Mouse (Mus musculus): ENCODE data around the gene Pde7b. TPM values are rescaled to one million over a fixed set of nuclear protein-coding genes. Genes with fewer than 3 reads are reported as not detected.

Pde7b gene
- polyA plus RNA-seq, 1 experiment from 2014 or later, result 2.5 TPM

- Histone ChIP-seq H3K9ac (no peak overlapping the region), H3K4me2 (no peak overlapping the region), H3K9me3 (no peaks in the 10 kb centered on the region), H3K36me3 (replicated peaks) (no peaks in the 10 kb centered on the region), H3K27me3 (no peaks in the 10 kb centered on the region), H3K4me1 (peaks cover 9% of the 10 kb centered on the region), H3K4me3 (replicated peaks) (no peak overlapping the region), H3K27ac (0 out of 2 replicates have a peak overlapping the region, but pooled peaks have one; percentile 31)
- peak; percentile 55; the same call in 1 of the 2 replicates for ATAC-seq (ENCODE audit: low FRiP score)
- WGBS, result 83% methylated on average over 6 of the region's 6 CpGs
Observed at GRCm38 (mm10) chr10:20382807-20383419, 342.0 kb downstream of the Pde7b start.

GRCm38 (mm10) chr10:20381352-20381751, 343.5 kb downstream of the Pde7b start:
- H3K36me3 ChIP-seq (replicated peaks), result no peaks in the 10 kb centered on the region
- no peaks in the 10 kb centered on the region for H3K9me3 ChIP-seq
- H3K27me3 ChIP-seq, result no peaks in the 10 kb centered on the region
- no peak for ATAC-seq (ENCODE audit: low FRiP score)
- no peak overlapping the region for H3K27ac ChIP-seq
- no peak overlapping the region for H3K4me2 ChIP-seq
- 82% methylated on average over 3 of the region's 3 CpGs for WGBS
- no peak overlapping the region for H3K4me3 ChIP-seq (replicated peaks)
- peaks cover 9% of the 10 kb centered on the region for H3K4me1 ChIP-seq
- no peak overlapping the region for H3K9ac ChIP-seq

GRCm38 (mm10) chr10:20380798-20381197, 344.1 kb downstream of the Pde7b start:
- ATAC-seq (ENCODE audit: low FRiP score), result no peak
- no peaks in the 10 kb centered on the region for H3K9me3 ChIP-seq
- H3K27ac ChIP-seq, result no peak overlapping the region
- H3K4me1 ChIP-seq, result peaks cover 9% of the 10 kb centered on the region
- H3K9ac ChIP-seq, result no peak overlapping the region
- H3K27me3 ChIP-seq, result no peaks in the 10 kb centered on the region
- no peak overlapping the region for H3K4me2 ChIP-seq
- H3K36me3 ChIP-seq (replicated peaks), result no peaks in the 10 kb centered on the region
- 85% methylated on average over 3 of the region's 3 CpGs for WGBS
- no peak overlapping the region for H3K4me3 ChIP-seq (replicated peaks)

GRCm38 (mm10) chr10:20379071-20379735, 345.7 kb downstream of the Pde7b start:
- Histone ChIP-seq H3K4me2 (no peak overlapping the region), H3K4me3 (replicated peaks) (no peak overlapping the region), H3K4me1 (peaks cover 9% of the 10 kb centered on the region), H3K9me3 (no peaks in the 10 kb centered on the region), H3K27me3 (no peaks in the 10 kb centered on the region), H3K27ac (no peak overlapping the region), H3K9ac (no peak overlapping the region), H3K36me3 (replicated peaks) (no peaks in the 10 kb centered on the region)
- WGBS, result 78% methylated on average over 9 of the region's 9 CpGs
- no peak for ATAC-seq (ENCODE audit: low FRiP score)

GRCm38 (mm10) chr10:20377621-20378020, 347.3 kb downstream of the Pde7b start:
- Histone ChIP-seq H3K36me3 (replicated peaks) (no peaks in the 10 kb centered on the region), H3K4me1 (peaks cover 3% of the 10 kb centered on the region), H3K27ac (no peak overlapping the region), H3K9ac (no peak overlapping the region), H3K4me2 (no peak overlapping the region), H3K4me3 (replicated peaks) (no peak overlapping the region), H3K27me3 (no peaks in the 10 kb centered on the region), H3K9me3 (no peaks in the 10 kb centered on the region)
- no peak for ATAC-seq (ENCODE audit: low FRiP score)
- WGBS, result 95% methylated on average over 9 of the region's 9 CpGs

GRCm38 (mm10) chr10:20372046-20372445, 352.8 kb downstream of the Pde7b start:
- no peaks in the 10 kb centered on the region for H3K27me3 ChIP-seq
- WGBS, result 97% methylated on average over 5 of the region's 5 CpGs

GRCm38 (mm10) chr10:20362450-20363118, 362.3 kb downstream of the Pde7b start:
- Histone ChIP-seq H3K4me3 (replicated peaks) (no peak overlapping the region), H3K4me2 (no peak overlapping the region), H3K9me3 (no peaks in the 10 kb centered on the region), H3K36me3 (replicated peaks) (peaks cover 4% of the 10 kb centered on the region; the same call in 1 of the 2 replicates), H3K9ac (no peak overlapping the region), H3K27me3 (no peaks in the 10 kb centered on the region), H3K27ac (no peak overlapping the region), H3K4me1 (no peaks in the 10 kb centered on the region)
- no peak for ATAC-seq (ENCODE audit: low FRiP score)
- 73% methylated on average over 4 of the region's 4 CpGs for WGBS

More at GRCm38 (mm10) chr10:20372046-20372445, 352.8 kb downstream of the Pde7b start:
- Histone ChIP-seq H3K4me1 (no peaks in the 10 kb centered on the region), H3K9ac (no peak overlapping the region), H3K4me2 (no peak overlapping the region), H3K9me3 (no peaks in the 10 kb centered on the region), H3K27ac (no peak overlapping the region), H3K4me3 (replicated peaks) (no peak overlapping the region), H3K36me3 (replicated peaks) (no peaks in the 10 kb centered on the region)
- ATAC-seq (ENCODE audit: low FRiP score), result no peak

GRCm38 (mm10) chr10:20361542-20362449, 363.1 kb downstream of the Pde7b start:
- H3K9ac ChIP-seq, result no peak overlapping the region
- H3K27ac ChIP-seq, result no peak overlapping the region
- ATAC-seq (ENCODE audit: low FRiP score), result no peak
- H3K36me3 ChIP-seq (replicated peaks), result peaks cover 12% of the 10 kb centered on the region
- 65% methylated on average over 10 of the region's 10 CpGs for WGBS
- H3K27me3 ChIP-seq, result no peaks in the 10 kb centered on the region
- H3K4me1 ChIP-seq, result no peaks in the 10 kb centered on the region
- no peak overlapping the region for H3K4me3 ChIP-seq (replicated peaks)
- no peaks in the 10 kb centered on the region for H3K9me3 ChIP-seq
- no peak overlapping the region for H3K4me2 ChIP-seq

GRCm38 (mm10) chr10:20348894-20349293, 376.0 kb downstream of the Pde7b start:
- peak overlapping the region; percentile 69 for H3K4me2 ChIP-seq
- no peaks in the 10 kb centered on the region for H3K9me3 ChIP-seq
- peaks cover 15% of the 10 kb centered on the region for H3K4me1 ChIP-seq
- whole genome bisulfite sequencing, result 97% methylated on average over 2 of the region's 2 CpGs
- H3K36me3 ChIP-seq (replicated peaks), result peaks cover 14% of the 10 kb centered on the region
- ATAC-seq (ENCODE audit: low FRiP score), result no peak
- no peak overlapping the region for H3K27ac ChIP-seq
- H3K4me3 ChIP-seq (replicated peaks), result no peak overlapping the region
- no peaks in the 10 kb centered on the region for H3K27me3 ChIP-seq
- H3K9ac ChIP-seq, result no peak overlapping the region

Other genes with a start within 250 kb of the Pde7b start
- gene Ahi1, start 227.5 kb upstream of the Pde7b start, polyA plus RNA-seq (2016; fragmentation: Nextera tagmentation; extraction: Ambion mirVana), result 32.4 and 36.1 TPM in 2 replicates